Mouse (Mus musculus): ENCODE data around the gene Ttyh3.

Ttyh3 gene

DNA sequence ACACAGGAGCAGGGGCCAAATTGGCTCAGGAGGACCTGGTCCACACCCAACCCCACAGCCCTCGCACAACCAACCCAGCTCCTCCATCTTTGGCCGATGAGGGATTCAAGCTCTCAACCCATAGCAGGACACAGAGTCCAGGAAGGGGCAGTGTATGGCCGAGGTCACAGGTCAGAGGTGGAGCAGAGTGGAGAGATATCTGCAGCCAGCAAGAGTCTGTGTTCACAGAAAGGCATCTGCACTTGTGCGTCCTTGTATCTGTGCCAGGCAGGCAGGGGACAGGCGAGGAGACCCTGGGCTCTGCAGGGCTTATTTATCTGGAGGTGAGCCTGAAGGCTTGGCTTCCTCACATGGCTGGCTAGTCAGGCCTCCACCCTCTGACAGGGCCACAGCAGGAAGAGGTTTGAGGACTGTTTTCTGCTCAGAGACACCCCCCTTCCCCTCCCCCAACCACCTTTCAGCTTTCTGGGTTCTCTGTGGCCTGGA lies 73.4 kb downstream of the Ttyh3 start:
- no peak for DNase-seq (ENCODE audit: low spot score in 2 of 2)

DNA sequence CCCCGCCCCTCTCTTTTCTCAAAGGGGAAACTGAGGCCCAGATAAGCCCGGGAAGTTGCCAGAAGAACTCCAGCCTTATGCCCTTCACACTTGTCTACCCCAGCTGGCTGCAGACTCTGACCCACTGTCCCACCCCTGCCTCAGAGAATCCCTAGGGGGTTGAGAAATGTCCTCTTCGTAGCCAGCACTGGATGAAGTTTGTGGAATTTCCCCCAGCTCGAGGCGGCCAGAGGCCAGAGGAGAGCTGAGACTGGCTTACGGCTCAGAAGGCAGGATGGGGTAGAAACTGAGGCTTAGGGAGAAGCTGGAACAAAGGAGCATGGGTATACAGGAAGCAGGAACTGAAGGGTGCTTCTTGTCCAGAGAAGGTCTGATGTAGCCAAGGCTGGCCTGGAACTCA lies 76.2 kb downstream of the Ttyh3 start:
- no peak for DNase-seq (ENCODE audit: low spot score in 2 of 2)

DNA sequence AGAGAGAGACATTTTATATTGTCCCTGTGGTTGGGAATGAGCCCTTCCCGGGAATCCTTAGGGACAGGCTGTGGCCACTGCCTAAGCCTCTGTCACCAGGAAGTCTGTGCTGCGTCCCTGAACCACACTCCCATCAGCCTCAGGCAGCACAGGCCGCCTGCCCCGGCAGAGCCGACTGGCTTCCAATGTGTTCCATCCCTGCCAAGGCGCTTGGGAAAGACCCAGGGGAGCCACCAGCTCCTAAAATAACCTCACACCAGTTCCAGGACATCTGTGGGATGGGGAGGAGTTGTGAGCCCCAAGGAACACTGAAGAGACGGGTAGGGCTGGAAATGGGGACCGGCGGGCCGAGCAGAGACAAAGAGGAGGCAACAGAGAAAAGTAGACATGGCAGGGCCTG lies 77.2 kb downstream of the Ttyh3 start:
- DNase-seq (ENCODE audit: low spot score in 2 of 2), result no peak

DNA sequence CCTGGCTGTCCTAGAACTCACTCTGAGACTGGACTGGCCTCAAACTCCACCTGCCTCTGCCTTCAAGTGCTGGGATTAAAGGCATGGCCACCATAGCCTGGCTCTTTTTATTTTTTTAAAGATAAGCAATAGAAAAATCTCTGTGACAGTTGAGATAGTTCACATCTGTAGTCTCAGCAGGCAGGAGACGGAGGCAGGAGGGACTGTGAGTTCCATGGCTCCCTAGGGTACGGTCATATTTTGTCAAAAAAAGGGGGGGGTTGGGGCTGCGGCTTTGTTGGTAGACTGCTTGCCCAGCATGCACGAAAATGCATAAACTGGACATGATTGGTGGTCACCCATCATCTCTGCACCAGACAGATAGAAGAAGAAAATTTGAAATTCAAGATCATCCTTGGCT lies 77.6 kb downstream of the Ttyh3 start:
- no peak for DNase-seq (ENCODE audit: low spot score in 2 of 2)

All from right cerebral cortex, postnatal 36 days (tissue).